Mouse (Mus musculus): ENCODE results near the gene Hoxb9.

DNA sequence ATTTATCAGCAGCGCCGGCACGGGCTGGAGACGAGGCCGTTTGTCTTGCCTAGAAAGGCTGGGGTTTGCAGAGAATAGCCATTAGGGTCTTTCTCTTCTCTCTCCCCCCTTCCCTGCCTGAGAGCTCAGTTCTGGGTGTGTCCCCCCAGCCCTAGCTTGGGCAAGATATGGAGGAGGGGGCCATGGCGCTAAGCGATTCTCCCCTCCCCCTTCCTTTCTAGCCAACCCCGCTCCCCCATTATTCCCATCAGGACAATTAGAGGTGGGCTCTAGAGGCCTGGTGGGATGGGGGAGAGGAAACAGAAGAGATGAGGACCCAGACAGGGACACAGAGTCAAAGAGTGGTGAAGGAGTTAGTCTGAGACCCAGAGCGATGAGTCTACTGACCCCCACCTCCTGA is 16.2 kb downstream of the Hoxb9 start:
- TF ChIP-seq HCFC1 (IDR thresholded peaks at IDR 0.05; ENCODE audit: low read depth, low read length) (no peak), USF1 (IDR thresholded peaks at IDR 0.05; ENCODE audit: low read depth, low read length) (no peak), TCF12 (IDR thresholded peaks at IDR 0.05; ENCODE audit: low read depth, low read length) (no peak), KAT2A (IDR thresholded peaks at IDR 0.05; ENCODE audit: insufficient replicate concordance, low read length) (no peak), POLR2A (IDR thresholded peaks at IDR 0.05; ENCODE audit: low read depth, low read length) (no peak), TBP (conservative IDR thresholded peaks at IDR 0.05; ENCODE audit: low read depth, low read length) (no peak), MAX (IDR thresholded peaks at IDR 0.05; ENCODE audit: low read length) (no peak), CTCF (conservative IDR thresholded peaks at IDR 0.05 in 1 of 2, IDR thresholded peaks at IDR 0.05 in 1 of 2; ENCODE audit: low read depth in 2 of 2, low read length in 2 of 2) (no peak), UBTF (IDR thresholded peaks at IDR 0.05; ENCODE audit: low read depth, low read length) (no peak), EP300 (IDR thresholded peaks at IDR 0.05; ENCODE audit: low read length) (no peak), JUND (conservative IDR thresholded peaks at IDR 0.05; ENCODE audit: low read depth, low read length) (no peak)
